In the genomic region with DNA sequence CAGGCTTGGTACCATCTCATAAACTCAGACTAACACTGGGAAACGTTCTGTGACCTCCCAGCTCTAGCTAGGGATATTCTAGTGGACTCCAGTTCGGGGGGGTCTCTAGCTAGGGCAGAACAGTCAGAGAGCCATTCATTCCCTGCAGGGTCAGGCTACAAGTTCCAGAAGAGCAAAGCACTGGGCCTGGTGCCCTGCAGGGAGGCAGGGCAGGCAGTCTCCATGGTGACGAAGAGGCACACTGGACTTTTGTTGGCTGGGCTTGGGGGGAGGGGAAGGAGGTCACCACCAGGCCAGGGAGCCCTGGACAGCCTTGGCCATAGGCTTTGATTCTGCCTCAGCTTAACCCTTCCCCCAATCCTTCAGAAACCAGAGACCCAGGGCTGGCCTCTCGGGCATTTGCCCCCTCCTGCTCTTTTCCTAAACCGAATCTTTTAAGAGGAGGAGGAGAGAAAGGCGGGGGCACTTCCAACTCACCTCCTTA, we compare ENCODE assay signal across 8 mouse cellular contexts. TPM values are rescaled to one million over a fixed set of nuclear protein-coding genes. Genes with fewer than 3 reads are reported as not detected.
A peak's percentile ranks its signal among the peaks of the same experiment; 100 is the strongest.
DNase-seq lines count a peak whose midpoint lies in the region; ATAC-seq and TF ChIP-seq lines count a peak whose summit lies in the region.

Gene AC134908.4, minus strand, starts transcription at position 51 of the 484 bp plus-strand sequence.

- H3K36me3 ChIP-seq in heart, embryonic 10.5 days = peaks cover 15% of the 10 kb centered on the region
- H3K36me3 ChIP-seq in forebrain, postnatal 0 days (ENCODE audit: insufficient read depth) = no peaks in the 10 kb centered on the region
- no peaks in the 10 kb centered on the region for H3K36me3 ChIP-seq in midbrain, embryonic 11.5 days (ENCODE audit: control insufficient read depth, insufficient read depth, low read length)

- H3K9me3 ChIP-seq in heart, embryonic 10.5 days = no peaks in the 10 kb centered on the region
- H3K9me3 ChIP-seq in forebrain, postnatal 0 days (ENCODE audit: low read length) = no peaks in the 10 kb centered on the region
- H3K9me3 ChIP-seq in midbrain, embryonic 11.5 days (ENCODE audit: control insufficient read depth, low read length) = no peaks in the 10 kb centered on the region

- no peak for TF ChIP-seq CTCF in forebrain, postnatal 0 days (IDR thresholded peaks at IDR 0.05; ENCODE audit: low read depth)

- peak within 1 kb of the TSS; percentile 45; the same call in 1 of the 2 replicates for H3K9ac ChIP-seq in forebrain, postnatal 0 days
- peak within 1 kb of the TSS; percentile 87 for H3K9ac ChIP-seq in midbrain, embryonic 11.5 days (ENCODE audit: low read length)

- ATAC-seq in forebrain, postnatal 0 days = peak; percentile 10
- ATAC-seq in midbrain, embryonic 11.5 days (ENCODE audit: low FRiP score) = peak; percentile 61
- no peak for ATAC-seq in granulocyte monocyte progenitor cell, adult 5-6 weeks (replicated peaks; ENCODE audit: poor library complexity, severe bottlenecking)

- peak within 1 kb of the TSS; percentile 87 for H3K27ac ChIP-seq in heart, embryonic 10.5 days
- peak within 1 kb of the TSS; percentile 41; the same call in 1 of the 2 replicates for H3K27ac ChIP-seq in forebrain, postnatal 0 days (ENCODE audit: low read depth, low read length)
- H3K27ac ChIP-seq in midbrain, embryonic 11.5 days (ENCODE audit: low read depth, low read length) = peak within 1 kb of the TSS; percentile 75

- H3K4me3 ChIP-seq in heart, embryonic 10.5 days = peak within 1 kb of the TSS; percentile 80
- peak within 1 kb of the TSS; percentile 47 for H3K4me3 ChIP-seq in forebrain, postnatal 0 days (ENCODE audit: low read depth, low read length)
- peak within 1 kb of the TSS; percentile 89 for H3K4me3 ChIP-seq in midbrain, embryonic 11.5 days (ENCODE audit: low read depth, low read length)

- no peaks in the 10 kb centered on the region for H3K27me3 ChIP-seq in heart, embryonic 10.5 days (ENCODE audit: insufficient read depth, poor library complexity, severe bottlenecking)
- peaks cover 6% of the 10 kb centered on the region; the same call in 1 of the 2 replicates for H3K27me3 ChIP-seq in forebrain, postnatal 0 days (ENCODE audit: insufficient read depth, low read length)
- no peaks in the 10 kb centered on the region for H3K27me3 ChIP-seq in midbrain, embryonic 11.5 days (ENCODE audit: control insufficient read depth, insufficient read depth, low read length)

- H3K4me2 ChIP-seq in forebrain, postnatal 0 days (ENCODE audit: low read depth) = peak within 1 kb of the TSS; percentile 64
- H3K4me2 ChIP-seq in midbrain, embryonic 11.5 days = peak within 1 kb of the TSS; percentile 98

- WGBS in heart, embryonic 10.5 days = 10% methylated on average over 6 of the region's 6 CpGs
- 14% methylated on average over 6 of the region's 6 CpGs for WGBS in forebrain, postnatal 0 days
- 4% methylated on average over 6 of the region's 6 CpGs for WGBS in midbrain, embryonic 11.5 days

- no peak for DNase-seq in heart, embryonic 10.5 days (ENCODE audit: low spot score)
- DNase-seq in heart, adult 8-10 months (ENCODE audit: low spot score) = no peak
- peak; percentile 60 for DNase-seq in NIH3T3 (ENCODE audit: low read depth)
- peak; percentile 48 for DNase-seq in forebrain, postnatal 0 days
- peak; percentile 80 for DNase-seq in kidney, postnatal 14 days
- DNase-seq in midbrain, embryonic 11.5 days (ENCODE audit: low spot score, missing footprints) = peak; percentile 95
- no peak for DNase-seq in urinary bladder, postnatal 25 days (ENCODE audit: low spot score)

- peaks cover 58% of the 10 kb centered on the region for H3K4me1 ChIP-seq in heart, embryonic 10.5 days
- H3K4me1 ChIP-seq in forebrain, postnatal 0 days (ENCODE audit: insufficient read depth) = peaks cover 11% of the 10 kb centered on the region
- H3K4me1 ChIP-seq in midbrain, embryonic 11.5 days (ENCODE audit: control insufficient read depth, insufficient read depth, low read length) = peaks cover 55% of the 10 kb centered on the region

RNA-seq across cellular contexts. Expression of gene AC134908.4, which starts in this region (rescaled TPM):
- 0.99 TPM in 1 of 2 replicates, not detected in the other for polyA plus RNA-seq in heart, embryonic 10.5 days (2016; fragmentation: Nextera tagmentation; extraction: Ambion mirVana)
- total RNA-seq in heart, adult 8-10 months (2022) = 1 to 10 TPM in 1 of 4 experiments, under 1 TPM in 1, not detected in 2; 0.72 to 1.8 TPM
- 0.31 TPM in 1 of 2 replicates, not detected in the other for total RNA-seq in forebrain, postnatal 0 days (2014; rRNA removed)
- 1.1 TPM in 1 of 2 replicates, not detected in the other for polyA plus RNA-seq in forebrain, postnatal 0 days (2015; fragmentation: Nextera tagmentation; extraction: Ambion mirVana)
- polyA plus RNA-seq in midbrain, embryonic 11.5 days (2014; fragmentation: Nextera tagmentation; extraction: Ambion mirVana) = not detected in 2 replicates
- total RNA-seq in granulocyte monocyte progenitor cell, adult 5-6 weeks (2014; fragmentation: Nextera tagmentation) = not detected in 2 replicates
- not detected in 2 replicates for total RNA-seq in granulocyte monocyte progenitor cell, adult 5-6 weeks (2017)

Comparison
In these comparisons a context has a peak if more than half of its experiments do, and no peak if none do; other contexts are left out.
1. Peak in DNase-seq, ATAC-seq, H3K4me3 ChIP-seq, H3K27ac ChIP-seq, H3K9ac ChIP-seq and H3K4me2 ChIP-seq in midbrain, embryonic 11.5 days; RNA of the gene not detected or under 1 TPM.
2. DNase-seq: peak in NIH3T3 (single experiment), forebrain, postnatal 0 days (single experiment) and kidney, postnatal 14 days (single experiment); none in heart, embryonic 10.5 days (single experiment), heart, adult 8-10 months (single experiment) and urinary bladder, postnatal 25 days (single experiment).
3. Peak in every context shown above with its lines, with median percentiles within 50 percentile points of each other: H3K27ac ChIP-seq and H3K4me3 ChIP-seq.